Mouse (Mus musculus) small intestine, adult 2 months (tissue): ENCODE data around the gene Shroom3.

Experiments
- CTCF ChIP-seq: fragments of 200-500 bp; IDR thresholded peaks from 2 replicates; pipeline ENCODE4 v1.5.1; 2012; ENCODE audit warnings: low read depth, mild to moderate bottlenecking, control low read depth, inconsistent platforms, low read length, moderate library complexity, mixed read lengths; ENCODE audit not compliant: insufficient replicate concordance, insufficient read length; ENCODE audit errors: extremely low read depth
- POLR2A ChIP-seq: fragments of 200-500 bp; IDR thresholded peaks from 2 replicates; pipeline ENCODE4 v1.6.1; 2012; ENCODE audit warnings: low read depth, mild to moderate bottlenecking, control low read depth, inconsistent platforms, low read length, moderate library complexity

- TF ChIP-seq CTCF (no peak), POLR2A (no peak)
Measured at GRCm38 (mm10) chr5:92634916-92635315, 48.3 kb upstream of the Shroom3 start.
